In the genomic region with DNA sequence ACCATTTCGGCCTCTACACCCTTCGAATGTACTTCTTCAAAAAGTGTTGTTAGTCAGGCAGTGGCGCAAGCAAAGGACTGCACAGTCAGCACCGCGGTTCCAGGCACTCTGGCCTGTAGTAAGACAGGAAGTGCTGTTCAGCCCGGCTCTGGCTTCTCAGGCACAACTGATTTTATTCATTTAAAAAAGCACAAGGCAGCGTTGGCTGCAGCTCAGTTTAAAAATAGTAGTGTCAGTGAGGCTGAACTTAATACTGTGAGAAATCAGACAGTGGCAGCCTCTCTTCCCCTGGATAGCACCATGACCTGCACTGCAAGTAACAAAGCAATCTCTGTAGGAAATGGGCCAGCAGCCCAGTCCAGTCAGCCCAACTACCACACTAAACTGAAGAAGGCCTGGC, we compare ENCODE assay signal across 9 mouse cellular contexts. TPM values are rescaled to one million over a fixed set of nuclear protein-coding genes. Genes with fewer than 3 reads are reported as not detected.
DNase-seq lines count a peak whose midpoint lies in the region; ATAC-seq and TF ChIP-seq lines count a peak whose summit lies in the region.
"Had no signal": no experiment of that assay in that cellular context is flagged by ENCODE, and none has a peak within 500 bp of the region (broad histone marks: within the 10 kb centered on the region; RNA-seq: fewer than 3 reads in every experiment).

No protein-coding gene starts in this region.

- H3K4me3 ChIP-seq in forebrain, postnatal 0 days (ENCODE audit: low read depth, low read length) = no peak overlapping the region
- no peak overlapping the region for H3K4me3 ChIP-seq in forebrain, embryonic 11.5 days (ENCODE audit: low read depth, low read length)
- H3K4me3 ChIP-seq in embryonic facial prominence, embryonic 15.5 days (replicated peaks) = no peak overlapping the region

- intact Hi-C loops in heart, postnatal 10 days (cut with DNase I) = loop anchor here (5.0 kb wide), 1 partner anchor 374 kb away; no protein-coding TSS in a partner anchor

- no peak overlapping the region for H3K4me2 ChIP-seq in forebrain, postnatal 0 days (ENCODE audit: low read depth)
- no peak overlapping the region for H3K4me2 ChIP-seq in forebrain, embryonic 11.5 days (ENCODE audit: low read depth, low read length, severe bottlenecking)
- no peak overlapping the region for H3K4me2 ChIP-seq in embryonic facial prominence, embryonic 15.5 days (replicated peaks)

- WGBS in forebrain, postnatal 0 days = 73% methylated on average over 7 of the region's 7 CpGs
- 90% methylated on average over 7 of the region's 7 CpGs for WGBS in forebrain, embryonic 11.5 days
- WGBS in embryonic facial prominence, embryonic 15.5 days = 67% methylated on average over 7 of the region's 7 CpGs

- no peaks in the 10 kb centered on the region for H3K4me1 ChIP-seq in forebrain, postnatal 0 days (ENCODE audit: insufficient read depth)
- no peaks in the 10 kb centered on the region for H3K4me1 ChIP-seq in forebrain, embryonic 11.5 days (replicated peaks; ENCODE audit: control insufficient read depth, insufficient read depth, low read length)
- peaks cover 10% of the 10 kb centered on the region; the same call in 1 of the 2 replicates for H3K4me1 ChIP-seq in embryonic facial prominence, embryonic 15.5 days

- no peak for TF ChIP-seq CTCF in forebrain, postnatal 0 days (IDR thresholded peaks at IDR 0.05; ENCODE audit: low read depth)

- peak; percentile 76 for ATAC-seq in forebrain, postnatal 0 days
- no peak for ATAC-seq in forebrain, embryonic 11.5 days (replicated peaks; ENCODE audit: low FRiP score)
- ATAC-seq in activated CD4-positive, CD25-positive, alpha-beta regulatory T cell, adult 4 months = peak; percentile 62
- no peak for ATAC-seq in embryonic facial prominence, embryonic 15.5 days (ENCODE audit: insufficient number of reproducible peaks, low FRiP score, low TSS enrichment, low read depth)
- ATAC-seq in monocyte, adult 5-6 weeks (replicated peaks; ENCODE audit: insufficient number of reproducible peaks, low FRiP score, low TSS enrichment, poor library complexity, severe bottlenecking) = peak; percentile 90

- peak overlapping the region; percentile 36; the same call in 1 of the 2 replicates for H3K27ac ChIP-seq in forebrain, postnatal 0 days (ENCODE audit: low read depth, low read length)
- H3K27ac ChIP-seq in forebrain, embryonic 11.5 days (ENCODE audit: low read depth, low read length) = no peak overlapping the region
- peak overlapping the region; percentile 18; the same call in 1 of the 2 replicates for H3K27ac ChIP-seq in embryonic facial prominence, embryonic 15.5 days (replicated peaks)

- DNase-seq in forebrain, postnatal 0 days = peak; percentile 39
- DNase-seq in forebrain, embryonic 11.5 days (ENCODE audit: low spot score) = no peak
- DNase-seq in heart, postnatal 10 days = peak; percentile 55 to 64
- peak; percentile 21 to 50 for DNase-seq in left cerebral cortex, adult 18-20 months (ENCODE audit: low spot score in 2 of 2)
- DNase-seq in B cell, adult 2 months = no peak

- no peaks in the 10 kb centered on the region for H3K27me3 ChIP-seq in forebrain, postnatal 0 days (ENCODE audit: insufficient read depth, low read length)
- H3K27me3 ChIP-seq in forebrain, embryonic 11.5 days (ENCODE audit: control insufficient read depth, insufficient read depth, low read length) = no peaks in the 10 kb centered on the region
- H3K27me3 ChIP-seq in embryonic facial prominence, embryonic 15.5 days = no peaks in the 10 kb centered on the region
- H3K27me3 ChIP-seq: CH12.LX had no signal

- H3K9me3 ChIP-seq in forebrain, postnatal 0 days (ENCODE audit: low read length) = no peaks in the 10 kb centered on the region
- no peaks in the 10 kb centered on the region for H3K9me3 ChIP-seq in forebrain, embryonic 11.5 days (ENCODE audit: control insufficient read depth, low read length)
- no peaks in the 10 kb centered on the region for H3K9me3 ChIP-seq in embryonic facial prominence, embryonic 15.5 days (replicated peaks)

- H3K9ac ChIP-seq in forebrain, postnatal 0 days = no peak overlapping the region
- H3K9ac ChIP-seq in forebrain, embryonic 11.5 days (ENCODE audit: low read length) = no peak overlapping the region
- H3K9ac ChIP-seq in embryonic facial prominence, embryonic 15.5 days = no peak overlapping the region

- H3K36me3 ChIP-seq in forebrain, postnatal 0 days (ENCODE audit: insufficient read depth) = peaks cover 40% of the 10 kb centered on the region
- H3K36me3 ChIP-seq in forebrain, embryonic 11.5 days (ENCODE audit: control insufficient read depth, insufficient read depth, low read length) = peaks cover 10% of the 10 kb centered on the region; the same call in 1 of the 2 replicates
- peaks cover 44% of the 10 kb centered on the region for H3K36me3 ChIP-seq in embryonic facial prominence, embryonic 15.5 days

RNA-seq across cellular contexts. Expression of gene Nrbf2, which starts 59.0 kb away (rescaled TPM):
- 16.8 and 26.4 TPM in 2 replicates for total RNA-seq in forebrain, postnatal 0 days (2014; rRNA removed)
- 37.2 and 39.8 TPM in 2 replicates for polyA plus RNA-seq in forebrain, postnatal 0 days (2015; fragmentation: Nextera tagmentation; extraction: Ambion mirVana)
- polyA plus RNA-seq in forebrain, embryonic 11.5 days (2014; fragmentation: Nextera tagmentation; extraction: Ambion mirVana) = 42.0 and 44.3 TPM in 2 replicates
- 10 to 100 TPM; 29.0 to 29.4 TPM for polyA plus RNA-seq in activated CD4-positive, CD25-positive, alpha-beta regulatory T cell, adult 4 months (2017; shearing (Covaris generic))
- polyA plus RNA-seq in embryonic facial prominence, embryonic 15.5 days (2015; fragmentation: Nextera tagmentation; extraction: Ambion mirVana) = 36.5 and 39.8 TPM in 2 replicates
- total RNA-seq in heart, postnatal 10 days (2021) = 10 to 100 TPM; 10.4 to 10.6 TPM
- total RNA-seq in left cerebral cortex, adult 18-20 months (2021) = 10 to 100 TPM; 18.6 to 19.0 TPM
- 29.7 to 44.7 TPM (median 33.8 TPM) in 3 replicates for total RNA-seq in monocyte, adult 5-6 weeks (2017)

Comparison
In these comparisons a context has a peak if more than half of its experiments do, and no peak if none do; other contexts are left out.
1. ATAC-seq: peak in forebrain, postnatal 0 days (single experiment), activated CD4-positive, CD25-positive, alpha-beta regulatory T cell, adult 4 months (single experiment) and monocyte, adult 5-6 weeks (single experiment); none in forebrain, embryonic 11.5 days (single experiment) and embryonic facial prominence, embryonic 15.5 days (single experiment).
2. DNase-seq: peak in forebrain, postnatal 0 days (single experiment), heart, postnatal 10 days (2 of 2) and left cerebral cortex, adult 18-20 months (2 of 2); none in forebrain, embryonic 11.5 days (single experiment) and B cell, adult 2 months (0 of 2).